Comparison of ENCODE assay signal across 49 mouse cellular contexts in genomic region chr16:18241581-18241980, GRCm38 (mm10). TPM values are rescaled to one million over a fixed set of nuclear protein-coding genes. Genes with fewer than 3 reads are reported as not detected.
"Had no signal": no experiment of that assay in that cellular context is flagged by ENCODE, and none has a peak within 500 bp of the region (broad histone marks: within the 10 kb centered on the region; RNA-seq: fewer than 3 reads in every experiment).

No protein-coding gene starts in this region.

- H3K27me3 ChIP-seq: heart, embryonic 12.5 days; heart, embryonic 13.5 days; heart, embryonic 15.5 days; hindbrain, embryonic 12.5 days; hindbrain, embryonic 13.5 days; hindbrain, embryonic 15.5 days; intestine, embryonic 15.5 days; kidney, embryonic 15.5 days had no signal

- H3K4me2 ChIP-seq: heart, embryonic 11.5 days; heart, embryonic 12.5 days; heart, embryonic 13.5 days; heart, embryonic 15.5 days; hindbrain, embryonic 12.5 days; hindbrain, embryonic 13.5 days; hindbrain, embryonic 14.5 days; hindbrain, embryonic 15.5 days; intestine, embryonic 15.5 days; kidney, embryonic 15.5 days had no signal

- H3K9me3 ChIP-seq: heart, embryonic 10.5 days; heart, embryonic 12.5 days; heart, embryonic 13.5 days; heart, embryonic 15.5 days; hindbrain, embryonic 10.5 days; hindbrain, embryonic 12.5 days; hindbrain, embryonic 13.5 days; hindbrain, embryonic 15.5 days; intestine, embryonic 15.5 days; kidney, embryonic 15.5 days had no signal

- H3K9ac ChIP-seq: heart, embryonic 12.5 days; heart, embryonic 13.5 days; heart, embryonic 15.5 days; hindbrain, embryonic 12.5 days; hindbrain, embryonic 13.5 days; hindbrain, embryonic 14.5 days; hindbrain, embryonic 15.5 days; intestine, embryonic 15.5 days; kidney, embryonic 15.5 days had no signal

- H3K4me3 ChIP-seq: heart, embryonic 10.5 days; heart, embryonic 12.5 days; heart, embryonic 13.5 days; heart, embryonic 15.5 days; hindbrain, embryonic 10.5 days; hindbrain, embryonic 12.5 days; hindbrain, embryonic 13.5 days; hindbrain, embryonic 15.5 days; intestine, embryonic 15.5 days; kidney, embryonic 15.5 days; layer of hippocampus, adult 2 months; left cerebral cortex, adult 2 months had no signal

- ATAC-seq: hindbrain, embryonic 16.5 days; hindbrain, postnatal 0 days; inflammation-experienced regulatory T-cells, adult 6 months; intestine, embryonic 15.5 days; intestine, embryonic 16.5 days; intestine, postnatal 0 days had no signal

- DNase-seq: heart, postnatal 10 days; heart, postnatal 14 days; heart, postnatal 36 days; kidney, adult 11 months; kidney, adult 18-20 months; kidney, adult 2 months; kidney, adult 8-10 months; kidney, adult 9 months; kidney, postnatal 10 days; kidney, postnatal 14 days; kidney, postnatal 36 days; kidney, postnatal 4 days; layer of hippocampus, adult 9-11 months; layer of hippocampus, postnatal 36 days had no signal

- H3K27ac ChIP-seq: heart, embryonic 10.5 days; heart, embryonic 13.5 days; heart, embryonic 15.5 days; hindbrain, embryonic 10.5 days; hindbrain, embryonic 12.5 days; hindbrain, embryonic 13.5 days; hindbrain, embryonic 14.5 days; hindbrain, embryonic 15.5 days; hindbrain, postnatal 0 days; intestine, embryonic 15.5 days; kidney, embryonic 15.5 days; kidney, postnatal 0 days; layer of hippocampus, adult 2 months; left cerebral cortex, adult 2 months had no signal

RNA-seq across cellular contexts. Expression of gene Gm49776, which starts 16.5 kb away (rescaled TPM):
- total RNA-seq: heart, postnatal 10 days; heart, postnatal 14 days; heart, postnatal 25 days; heart, postnatal 36 days; hematopoietic stem cell, adult 5-6 weeks; hindbrain, postnatal 0 days; layer of hippocampus, adult 18-20 months; layer of hippocampus, adult 2 months; layer of hippocampus, adult 8-10 months; layer of hippocampus, postnatal 10 days; layer of hippocampus, postnatal 14 days; layer of hippocampus, postnatal 36 days; left cerebral cortex, adult 18-20 months; left cerebral cortex, adult 2 months had no signal
- polyA plus RNA-seq: heart, embryonic 11.5 days; heart, embryonic 16.5 days; hindbrain, embryonic 10.5 days; hindbrain, embryonic 14.5 days; hindbrain, embryonic 16.5 days; inflammation-experienced regulatory T-cells, adult 6 months; intestine, embryonic 14.5 days; intestine, embryonic 16.5 days; kidney, adult 2 months; kidney, embryonic 16.5 days; large intestine, adult 2 months had no signal

RNA-seq across cellular contexts. Expression of gene Ccdc188, which starts 23.9 kb away (rescaled TPM):
- total RNA-seq: heart, postnatal 10 days; heart, postnatal 14 days; heart, postnatal 25 days; heart, postnatal 36 days; hematopoietic stem cell, adult 5-6 weeks; hindbrain, postnatal 0 days; layer of hippocampus, adult 18-20 months; layer of hippocampus, adult 2 months; layer of hippocampus, adult 8-10 months; layer of hippocampus, postnatal 10 days; layer of hippocampus, postnatal 14 days; layer of hippocampus, postnatal 25 days; layer of hippocampus, postnatal 36 days; left cerebral cortex, adult 18-20 months; left cerebral cortex, adult 2 months had no signal
- polyA plus RNA-seq: heart, embryonic 10.5 days; heart, embryonic 11.5 days; heart, embryonic 13.5 days; heart, embryonic 15.5 days; heart, embryonic 16.5 days; heart, postnatal 0 days; hindbrain, embryonic 11.5 days; hindbrain, embryonic 12.5 days; hindbrain, embryonic 13.5 days; hindbrain, embryonic 14.5 days; hindbrain, embryonic 15.5 days; hindbrain, embryonic 16.5 days; hindbrain, postnatal 0 days; inflammation-experienced regulatory T-cells, adult 6 months; intestine, embryonic 14.5 days; intestine, embryonic 15.5 days; intestine, embryonic 16.5 days; intestine, postnatal 0 days; kidney, adult 2 months; kidney, embryonic 14.5 days; kidney, embryonic 15.5 days; kidney, embryonic 16.5 days; kidney, postnatal 0 days; large intestine, adult 2 months had no signal
